Comparison of ENCODE assay signal across 25 mouse cellular contexts in the genomic region with DNA sequence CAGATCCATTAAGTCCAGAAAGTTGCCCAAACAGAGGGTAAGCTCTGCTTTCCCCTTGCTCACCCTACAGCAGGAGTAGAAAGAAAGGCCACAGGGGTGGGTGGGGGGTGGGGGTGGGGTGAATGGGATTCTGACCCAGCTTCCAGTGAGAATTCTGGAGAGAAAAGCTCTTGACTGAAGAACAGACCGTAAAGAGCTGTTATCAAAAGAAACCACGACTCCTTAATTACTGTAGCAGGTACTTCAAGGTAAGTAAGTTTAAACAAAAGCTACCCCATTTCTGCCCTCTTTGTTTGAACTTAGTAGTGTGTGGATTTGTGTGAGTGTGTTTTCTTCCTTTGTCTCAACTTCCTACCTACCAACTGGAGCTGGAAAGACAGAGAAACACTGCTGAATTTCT. TPM values are rescaled to one million over a fixed set of nuclear protein-coding genes. Genes with fewer than 3 reads are reported as not detected.
DNase-seq lines count a peak whose midpoint lies in the region; ATAC-seq and TF ChIP-seq lines count a peak whose summit lies in the region.
"Had no signal": no experiment of that assay in that cellular context is flagged by ENCODE, and none has a peak within 500 bp of the region (broad histone marks: within the 10 kb centered on the region; RNA-seq: fewer than 3 reads in every experiment).

No protein-coding gene starts in this region.

- peak; percentile 54; the same call in 1 of the 2 replicates for ATAC-seq in lung, embryonic 14.5 days (ENCODE audit: insufficient read depth)
- peak; percentile 77 for ATAC-seq in lung, embryonic 16.5 days (ENCODE audit: low read depth)
- ATAC-seq: CD4-positive, CD25-positive, alpha-beta regulatory T cell, adult 4 months; forebrain, embryonic 13.5 days; forebrain, embryonic 15.5 days; forebrain, postnatal 0 days had no signal

- H3K36me3 ChIP-seq in lung, embryonic 14.5 days (ENCODE audit: insufficient read depth), result no peaks in the 10 kb centered on the region
- no peaks in the 10 kb centered on the region for H3K36me3 ChIP-seq in lung, embryonic 16.5 days (ENCODE audit: control insufficient read depth, insufficient read depth, low read length)
- no peaks in the 10 kb centered on the region for H3K36me3 ChIP-seq in ES-E14 (ENCODE audit: control insufficient read depth, insufficient read depth, low read length, poor library complexity, severe bottlenecking)
- H3K36me3 ChIP-seq: embryonic facial prominence, embryonic 10.5 days; embryonic facial prominence, embryonic 12.5 days; forebrain, embryonic 15.5 days had no signal

- TF ChIP-seq CTCF in lung, embryonic 14.5 days (IDR thresholded peaks at IDR 0.05; ENCODE audit: low read depth), result no peak
- TF ChIP-seq CTCF in lung, adult 2 months (IDR thresholded peaks at IDR 0.05; ENCODE audit: insufficient read depth, low read length), result no peak

- WGBS in lung, embryonic 14.5 days, result 31% methylated on average over 2 of the region's 2 CpGs
- WGBS in lung, embryonic 16.5 days, result 30% methylated on average over 2 of the region's 2 CpGs
- 46% methylated on average over 2 of the region's 2 CpGs for WGBS in lung, adult 2 months

- H3K4me2 ChIP-seq in lung, embryonic 14.5 days, result no peak overlapping the region
- no peak overlapping the region; the same call in 1 of the 2 replicates for H3K4me2 ChIP-seq in lung, embryonic 16.5 days (ENCODE audit: low read depth, low read length)
- H3K4me2 ChIP-seq: embryonic facial prominence, embryonic 12.5 days; forebrain, embryonic 13.5 days; forebrain, embryonic 15.5 days had no signal

- no peaks in the 10 kb centered on the region for H3K27me3 ChIP-seq in lung, embryonic 14.5 days (ENCODE audit: insufficient read depth, low read length)
- no peaks in the 10 kb centered on the region for H3K27me3 ChIP-seq in lung, embryonic 16.5 days (ENCODE audit: control insufficient read depth, insufficient read depth, low read depth, low read length)
- H3K27me3 ChIP-seq: CH12.LX; embryonic facial prominence, embryonic 12.5 days; forebrain, embryonic 13.5 days; forebrain, embryonic 15.5 days had no signal

- H3K27ac ChIP-seq in lung, embryonic 14.5 days (ENCODE audit: low read depth), result no peak overlapping the region
- no peak overlapping the region for H3K27ac ChIP-seq in lung, embryonic 16.5 days (ENCODE audit: low read length)
- no peak overlapping the region for H3K27ac ChIP-seq in ES-E14 (ENCODE audit: insufficient read depth, low read depth, low read length, poor library complexity, severe bottlenecking)
- H3K27ac ChIP-seq: embryonic facial prominence, embryonic 10.5 days; embryonic facial prominence, embryonic 12.5 days; forebrain, embryonic 13.5 days; forebrain, embryonic 15.5 days had no signal

- H3K9ac ChIP-seq in lung, embryonic 14.5 days, result no peak overlapping the region
- H3K9ac ChIP-seq in lung, embryonic 16.5 days (ENCODE audit: low read length), result no peak overlapping the region
- no peak overlapping the region for H3K9ac ChIP-seq in ES-E14 (ENCODE audit: insufficient read depth, low read depth, low read length, poor library complexity, severe bottlenecking)
- H3K9ac ChIP-seq: embryonic facial prominence, embryonic 12.5 days; forebrain, embryonic 13.5 days; forebrain, embryonic 15.5 days; forebrain, postnatal 0 days had no signal

- H3K4me1 ChIP-seq in lung, embryonic 14.5 days (ENCODE audit: insufficient read depth), result no peaks in the 10 kb centered on the region
- H3K4me1 ChIP-seq in lung, embryonic 16.5 days (replicated peaks; ENCODE audit: control insufficient read depth, insufficient read depth, low read length), result no peaks in the 10 kb centered on the region
- no peaks in the 10 kb centered on the region for H3K4me1 ChIP-seq in lung, adult 2 months (ENCODE audit: control insufficient read depth, insufficient read depth, low read length)
- H3K4me1 ChIP-seq in ES-E14 (ENCODE audit: control insufficient read depth in 2 of 2, insufficient read depth in 2 of 2, low read length in 2 of 2, poor library complexity in 1 of 2), result no peaks in the 10 kb centered on the region
- H3K4me1 ChIP-seq: embryonic facial prominence, embryonic 10.5 days; embryonic facial prominence, embryonic 12.5 days; forebrain, embryonic 13.5 days; forebrain, embryonic 15.5 days had no signal

- TF ChIP-seq POLR2A in lung, adult 2 months (IDR thresholded peaks at IDR 0.05; ENCODE audit: borderline replicate concordance, extremely low read depth, low read depth, low read length), result no peak

- no peak for DNase-seq in lung, embryonic 14.5 days
- no peak for DNase-seq in lung, adult 18-20 months
- no peak for DNase-seq in lung, adult 2 months
- DNase-seq in ES-E14 (ENCODE audit: low read depth, low spot score) (peak; percentile 22), ZHBTc4 (ENCODE audit: low read depth, low spot score) (peak; percentile 43)
- DNase-seq in urinary bladder, postnatal 36 days (ENCODE audit: low spot score in 2 of 2), result no peak
- DNase-seq: adrenal gland, adult 2 months; adrenal gland, postnatal 10 days; adrenal gland, postnatal 25 days; B cell, adult 2 months; cerebellum, adult 11 months; cerebellum, adult 18-20 months; cerebellum, adult 8-10 months; cerebellum, adult 9-11 months; cerebellum, postnatal 14 days; forebrain, postnatal 0 days had no signal

- H3K9me3 ChIP-seq in lung, embryonic 14.5 days (ENCODE audit: low read depth, low read length), result no peaks in the 10 kb centered on the region
- no peaks in the 10 kb centered on the region for H3K9me3 ChIP-seq in lung, embryonic 16.5 days (ENCODE audit: control insufficient read depth, low read length)
- no peaks in the 10 kb centered on the region for H3K9me3 ChIP-seq in ES-E14 (ENCODE audit: control insufficient read depth, insufficient read depth, low read depth, low read length)
- H3K9me3 ChIP-seq: embryonic facial prominence, embryonic 10.5 days; embryonic facial prominence, embryonic 12.5 days; forebrain, embryonic 13.5 days; forebrain, embryonic 15.5 days had no signal

- no peak overlapping the region for H3K4me3 ChIP-seq in lung, embryonic 14.5 days (ENCODE audit: low read depth, low read length)
- no peak overlapping the region for H3K4me3 ChIP-seq in lung, embryonic 16.5 days (ENCODE audit: low read length)
- H3K4me3 ChIP-seq in lung, adult 2 months (replicated peaks; ENCODE audit: extremely low read depth, low read depth, low read length), result no peak overlapping the region
- no peak overlapping the region for H3K4me3 ChIP-seq in ES-E14 (ENCODE audit: insufficient read depth in 1 of 2, low read depth in 1 of 2, low read length in 2 of 2, poor library complexity in 1 of 2, severe bottlenecking in 1 of 2)
- H3K4me3 ChIP-seq: embryonic facial prominence, embryonic 10.5 days; embryonic facial prominence, embryonic 12.5 days; forebrain, embryonic 13.5 days; forebrain, embryonic 15.5 days had no signal

- in situ Hi-C loops in ES-E14 (cut with MboI; ENCODE audit: low sequenced_read_pairs in 2 of 2, unreplicated experiment in 2 of 2), result loop anchor here in 1 of 2 experiments (25.0 kb wide), 1 partner anchor 164 kb away; no protein-coding TSS in a partner anchor

TF ChIP-seq in ES-E14, 5 proteins besides CTCF, POLR2A, EP300 and RAD21:
- no peak for TF ChIP-seq CHD2 (IDR thresholded peaks at IDR 0.05; ENCODE audit: low read depth, low read length)
- TF ChIP-seq ZNF384 (IDR thresholded peaks at IDR 0.05; ENCODE audit: low read depth, low read length), result no peak
- TF ChIP-seq MAFK (IDR thresholded peaks at IDR 0.05; ENCODE audit: insufficient read depth, low read depth, low read length), result no peak
- TF ChIP-seq ZC3H11A (IDR thresholded peaks at IDR 0.05; ENCODE audit: borderline replicate concordance, low read depth, low read length), result no peak
- no peak for TF ChIP-seq HCFC1 (IDR thresholded peaks at IDR 0.05; ENCODE audit: borderline replicate concordance, insufficient read depth, low read length)

RNA-seq across cellular contexts. Expression of gene Slco4c1, which starts 23.4 kb away (rescaled TPM):
- polyA plus RNA-seq in lung, embryonic 14.5 days (2014; fragmentation: Nextera tagmentation; extraction: Ambion mirVana), result 4.7 and 5.4 TPM in 2 replicates
- 10.6 and 12.2 TPM in 2 replicates for polyA plus RNA-seq in lung, embryonic 16.5 days (2015; fragmentation: Nextera tagmentation; extraction: Ambion mirVana)
- polyA plus RNA-seq in lung, adult 2 months (2012; rRNA removed), result 7.1 and 8.7 TPM in 2 replicates
- 5.2 and 6.2 TPM in 2 replicates for total RNA-seq in ES-E14 (2012; rRNA removed)
- total RNA-seq: adrenal gland, adult 2 months; adrenal gland, postnatal 25 days; CH12.LX; MEL had no signal
- polyA plus RNA-seq: adrenal gland, adult 2 months; CD4-positive, CD25-positive, alpha-beta regulatory T cell, adult 4 months; forebrain, embryonic 11.5 days had no signal

Comparison
In these comparisons a context has a peak if more than half of its experiments do, and no peak if none do; other contexts are left out.
1. DNase-seq: peak in ES-E14 (single experiment) and ZHBTc4 (single experiment); none in lung, embryonic 14.5 days (single experiment), lung, adult 18-20 months (0 of 2), lung, adult 2 months (single experiment) and urinary bladder, postnatal 36 days (0 of 2).